Comparison of ENCODE assay signal across 9 mouse cellular contexts in genomic region chr17:55971453-55971852, GRCm38 (mm10). TPM values are rescaled to one million over a fixed set of nuclear protein-coding genes. Genes with fewer than 3 reads are reported as not detected.
DNase-seq lines count a peak whose midpoint lies in the region; ATAC-seq and TF ChIP-seq lines count a peak whose summit lies in the region.
"Had no signal": no experiment of that assay in that cellular context is flagged by ENCODE, and none has a peak within 500 bp of the region (broad histone marks: within the 10 kb centered on the region; RNA-seq: fewer than 3 reads in every experiment).

No protein-coding gene starts in this region.

- ATAC-seq in heart, embryonic 11.5 days (replicated peaks; ENCODE audit: insufficient number of reproducible peaks, low FRiP score, low TSS enrichment): no peak
- no peak for ATAC-seq in neural tube, embryonic 11.5 days (ENCODE audit: insufficient read depth, low FRiP score, low TSS enrichment)
- no peak for ATAC-seq in hindbrain, postnatal 0 days
- ATAC-seq in stomach, embryonic 16.5 days (ENCODE audit: insufficient read depth, low FRiP score): no peak

- no peak for DNase-seq in heart, postnatal 4 days
- no peak for DNase-seq in neural tube, embryonic 11.5 days (ENCODE audit: low spot score)
- DNase-seq in neural tube, embryonic 10.5 days (ENCODE audit: extremely low spot score, low spot score): no peak
- no peak for DNase-seq in hindbrain, postnatal 0 days (ENCODE audit: low spot score)
- no peak for DNase-seq in testis, postnatal 10 days (ENCODE audit: low spot score)
- no peak for DNase-seq in spleen, adult 12 weeks (ENCODE audit: low spot score)

- 31% methylated on average over 22 of the region's 22 CpGs for WGBS in heart, embryonic 11.5 days (ENCODE audit: insufficient replicate concordance)
- WGBS in neural tube, embryonic 11.5 days: 24% methylated on average over 22 of the region's 22 CpGs
- 24% methylated on average over 22 of the region's 22 CpGs for WGBS in hindbrain, postnatal 0 days
- 39% methylated on average over 22 of the region's 22 CpGs for WGBS in stomach, embryonic 16.5 days

- H3K4me1 ChIP-seq in heart, embryonic 11.5 days (ENCODE audit: control insufficient read depth, insufficient read depth, low read length): peaks cover 27% of the 10 kb centered on the region
- peaks cover 20% of the 10 kb centered on the region for H3K4me1 ChIP-seq in neural tube, embryonic 11.5 days (ENCODE audit: control insufficient read depth, insufficient read depth, low read length)
- H3K4me1 ChIP-seq in hindbrain, postnatal 0 days (ENCODE audit: insufficient read depth, low read length): peaks cover 25% of the 10 kb centered on the region
- H3K4me1 ChIP-seq in stomach, embryonic 16.5 days (ENCODE audit: control insufficient read depth, insufficient read depth, low read length): peaks cover 6% of the 10 kb centered on the region; the same call in 1 of the 2 replicates

- no peaks in the 10 kb centered on the region; the same call in 1 of the 2 replicates for H3K36me3 ChIP-seq in heart, embryonic 11.5 days (ENCODE audit: control insufficient read depth, insufficient read depth, low read length)
- peaks cover 3% of the 10 kb centered on the region; the same call in 1 of the 2 replicates for H3K36me3 ChIP-seq in neural tube, embryonic 11.5 days (ENCODE audit: control insufficient read depth, insufficient read depth, low read length)
- H3K36me3 ChIP-seq in hindbrain, postnatal 0 days (ENCODE audit: insufficient read depth, low read length): peaks cover 5% of the 10 kb centered on the region
- 0 out of 2 replicates have a peak, but pooled peaks cover 3% of the 10 kb centered on the region for H3K36me3 ChIP-seq in stomach, embryonic 16.5 days (ENCODE audit: control insufficient read depth, insufficient read depth, low read length)

- peak overlapping the region; percentile 82 for H3K4me2 ChIP-seq in heart, embryonic 11.5 days
- H3K4me2 ChIP-seq in neural tube, embryonic 11.5 days (ENCODE audit: low read depth): peak overlapping the region; percentile 74
- peak overlapping the region; percentile 90 for H3K4me2 ChIP-seq in hindbrain, postnatal 0 days (ENCODE audit: low read depth, low read length)
- H3K4me2 ChIP-seq in stomach, embryonic 16.5 days (ENCODE audit: low read depth, low read length): no peak overlapping the region; the same call in 1 of the 2 replicates

- H3K9ac ChIP-seq in heart, embryonic 11.5 days (ENCODE audit: low read depth, low read length): no peak overlapping the region
- peak overlapping the region; percentile 90 for H3K9ac ChIP-seq in neural tube, embryonic 11.5 days (ENCODE audit: low read length)
- peak overlapping the region; percentile 76 for H3K9ac ChIP-seq in hindbrain, postnatal 0 days (replicated peaks; ENCODE audit: low read length)
- peak overlapping the region; percentile 31; the same call in 1 of the 2 replicates for H3K9ac ChIP-seq in stomach, embryonic 16.5 days (ENCODE audit: low read length)

- peak overlapping the region; percentile 49 for H3K4me3 ChIP-seq in heart, embryonic 11.5 days (ENCODE audit: low read depth, low read length)
- peak overlapping the region; percentile 53 for H3K4me3 ChIP-seq in neural tube, embryonic 11.5 days (ENCODE audit: low read depth, low read length)
- peak overlapping the region; percentile 59 for H3K4me3 ChIP-seq in hindbrain, postnatal 0 days (ENCODE audit: low read length)
- H3K4me3 ChIP-seq in stomach, embryonic 16.5 days (replicated peaks; ENCODE audit: low read length): no peak overlapping the region

- no peak for TF ChIP-seq CTCF in hindbrain, postnatal 0 days (IDR thresholded peaks at IDR 0.05; ENCODE audit: low read depth)

- no peaks in the 10 kb centered on the region for H3K9me3 ChIP-seq in heart, embryonic 11.5 days (replicated peaks; ENCODE audit: control insufficient read depth, low read length)
- H3K9me3 ChIP-seq in neural tube, embryonic 11.5 days (ENCODE audit: control insufficient read depth, low read length): no peaks in the 10 kb centered on the region
- no peaks in the 10 kb centered on the region for H3K9me3 ChIP-seq in hindbrain, postnatal 0 days (ENCODE audit: low read length)
- H3K9me3 ChIP-seq in stomach, embryonic 16.5 days (replicated peaks; ENCODE audit: control insufficient read depth, low read length): no peaks in the 10 kb centered on the region

- H3K27ac ChIP-seq in heart, embryonic 11.5 days (ENCODE audit: low read depth, low read length): no peak overlapping the region
- no peak overlapping the region for H3K27ac ChIP-seq in neural tube, embryonic 11.5 days (ENCODE audit: low read depth, low read length)
- peak overlapping the region; percentile 76; the same call in 1 of the 2 replicates for H3K27ac ChIP-seq in hindbrain, postnatal 0 days
- no peak overlapping the region for H3K27ac ChIP-seq in stomach, embryonic 16.5 days (ENCODE audit: low read length)

- peaks cover 11% of the 10 kb centered on the region; the same call in 1 of the 2 replicates for H3K27me3 ChIP-seq in heart, embryonic 11.5 days (ENCODE audit: control insufficient read depth, insufficient read depth, low read length)
- H3K27me3 ChIP-seq in neural tube, embryonic 11.5 days (ENCODE audit: control insufficient read depth, insufficient read depth, low read length): no peaks in the 10 kb centered on the region
- H3K27me3 ChIP-seq in hindbrain, postnatal 0 days (ENCODE audit: insufficient read depth, low read length): no peaks in the 10 kb centered on the region
- H3K27me3 ChIP-seq in stomach, embryonic 16.5 days (ENCODE audit: control insufficient read depth, insufficient read depth, low read length): peaks cover 4% of the 10 kb centered on the region; the same call in 1 of the 2 replicates
- H3K27me3 ChIP-seq: CH12.LX had no signal

RNA-seq across cellular contexts. Expression of gene Shd, which starts 1.2 kb away (rescaled TPM):
- polyA plus RNA-seq in heart, embryonic 11.5 days (2014; fragmentation: Nextera tagmentation; extraction: Ambion mirVana): 10.8 and 11.9 TPM in 2 replicates
- total RNA-seq in heart, postnatal 4 days (2021): 1 to 10 TPM; 3.7 to 4.6 TPM
- polyA plus RNA-seq in neural tube, embryonic 11.5 days (2014; fragmentation: Nextera tagmentation; extraction: Ambion mirVana): 89.7 and 95.3 TPM in 2 replicates
- total RNA-seq in hindbrain, postnatal 0 days (2014; rRNA removed): 233 and 250 TPM in 2 replicates
- polyA plus RNA-seq in hindbrain, postnatal 0 days (2015; fragmentation: Nextera tagmentation; extraction: Ambion mirVana): 150 and 152 TPM in 2 replicates
- 8.1 and 8.6 TPM in 2 replicates for polyA plus RNA-seq in stomach, embryonic 16.5 days (2015; fragmentation: Nextera tagmentation; extraction: Ambion mirVana)

RNA-seq across cellular contexts. Expression of gene Yju2, which starts 12.6 kb away (rescaled TPM):
- 15.5 and 18.1 TPM in 2 replicates for polyA plus RNA-seq in heart, embryonic 11.5 days (2014; fragmentation: Nextera tagmentation; extraction: Ambion mirVana)
- total RNA-seq in heart, postnatal 4 days (2021): 10 to 100 TPM; 14.8 to 14.9 TPM
- polyA plus RNA-seq in neural tube, embryonic 11.5 days (2014; fragmentation: Nextera tagmentation; extraction: Ambion mirVana): 19.2 and 25.1 TPM in 2 replicates
- 6.8 and 18.3 TPM in 2 replicates for total RNA-seq in hindbrain, postnatal 0 days (2014; rRNA removed)
- polyA plus RNA-seq in hindbrain, postnatal 0 days (2015; fragmentation: Nextera tagmentation; extraction: Ambion mirVana): 16.7 and 19.4 TPM in 2 replicates
- 21.6 and 24.3 TPM in 2 replicates for polyA plus RNA-seq in stomach, embryonic 16.5 days (2015; fragmentation: Nextera tagmentation; extraction: Ambion mirVana)

RNA-seq across cellular contexts. Expression of gene Fsd1, which starts 14.9 kb away (rescaled TPM):
- 5.0 and 5.2 TPM in 2 replicates for polyA plus RNA-seq in heart, embryonic 11.5 days (2014; fragmentation: Nextera tagmentation; extraction: Ambion mirVana)
- 1 to 10 TPM in 1 of 2 experiments, under 1 TPM in 1; 0.34 to 1.5 TPM for total RNA-seq in heart, postnatal 4 days (2021)
- 68.3 and 86.8 TPM in 2 replicates for polyA plus RNA-seq in neural tube, embryonic 11.5 days (2014; fragmentation: Nextera tagmentation; extraction: Ambion mirVana)
- 136 and 140 TPM in 2 replicates for total RNA-seq in hindbrain, postnatal 0 days (2014; rRNA removed)
- 178 and 193 TPM in 2 replicates for polyA plus RNA-seq in hindbrain, postnatal 0 days (2015; fragmentation: Nextera tagmentation; extraction: Ambion mirVana)
- 9.9 and 13.9 TPM in 2 replicates for polyA plus RNA-seq in stomach, embryonic 16.5 days (2015; fragmentation: Nextera tagmentation; extraction: Ambion mirVana)

RNA-seq across cellular contexts. Expression of gene Ebi3, which starts 19.0 kb away (rescaled TPM):
- 0.19 and 0.20 TPM in 2 replicates for polyA plus RNA-seq in heart, embryonic 11.5 days (2014; fragmentation: Nextera tagmentation; extraction: Ambion mirVana)
- total RNA-seq in heart, postnatal 4 days (2021): under 1 TPM; 0.61 to 0.71 TPM
- 2.1 and 2.3 TPM in 2 replicates for polyA plus RNA-seq in neural tube, embryonic 11.5 days (2014; fragmentation: Nextera tagmentation; extraction: Ambion mirVana)
- total RNA-seq in hindbrain, postnatal 0 days (2014; rRNA removed): 0.61 and 3.8 TPM in 2 replicates
- polyA plus RNA-seq in hindbrain, postnatal 0 days (2015; fragmentation: Nextera tagmentation; extraction: Ambion mirVana): 5.2 and 7.3 TPM in 2 replicates
- polyA plus RNA-seq in stomach, embryonic 16.5 days (2015; fragmentation: Nextera tagmentation; extraction: Ambion mirVana): 4.0 and 4.7 TPM in 2 replicates

RNA-seq across cellular contexts. Expression of gene Zfp119b, which starts 22.2 kb away (rescaled TPM):
- 3.6 and 4.1 TPM in 2 replicates for polyA plus RNA-seq in heart, embryonic 11.5 days (2014; fragmentation: Nextera tagmentation; extraction: Ambion mirVana)
- total RNA-seq in heart, postnatal 4 days (2021): 1 to 10 TPM; 3.3 to 4.0 TPM
- 6.1 TPM in 2 replicates for polyA plus RNA-seq in neural tube, embryonic 11.5 days (2014; fragmentation: Nextera tagmentation; extraction: Ambion mirVana)
- total RNA-seq in hindbrain, postnatal 0 days (2014; rRNA removed): 1.8 and 4.3 TPM in 2 replicates
- 5.6 and 6.8 TPM in 2 replicates for polyA plus RNA-seq in hindbrain, postnatal 0 days (2015; fragmentation: Nextera tagmentation; extraction: Ambion mirVana)
- polyA plus RNA-seq in stomach, embryonic 16.5 days (2015; fragmentation: Nextera tagmentation; extraction: Ambion mirVana): 6.0 and 6.2 TPM in 2 replicates
